Mouse (Mus musculus): ENCODE measurements around the gene Arrdc2. TPM values are rescaled to one million over a fixed set of nuclear protein-coding genes. Genes with fewer than 3 reads are reported as not detected.

Arrdc2 gene
- polyA plus RNA-seq, 1 experiment, result 73.8 TPM

- Histone ChIP-seq H3K36me3 (ENCODE audit: control insufficient read depth, insufficient read depth, low read length) (peaks cover 16% of the 10 kb centered on the region), H3K27me3 (ENCODE audit: control insufficient read depth, insufficient read depth, low read length) (no peaks in the 10 kb centered on the region), H3K4me1 (ENCODE audit: control insufficient read depth, insufficient read depth, insufficient read length) (peaks cover 14% of the 10 kb centered on the region; the same call in 1 of the 2 replicates), H3K27ac (ENCODE audit: insufficient read depth, low read length) (peak overlapping the region; percentile 85), H3K4me3 (ENCODE audit: extremely low read depth, insufficient read depth, insufficient read length) (peak overlapping the region; percentile 22; the same call in 1 of the 2 replicates)
- WGBS, result 53% methylated on average over 15 of the region's 15 CpGs
- no peak for TF ChIP-seq POLR2A (IDR thresholded peaks at IDR 0.05; ENCODE audit: low read depth, low read length)
- no peak for TF ChIP-seq CTCF (IDR thresholded peaks at IDR 0.05; ENCODE audit: extremely low read depth, insufficient read depth, insufficient read length, insufficient replicate concordance)
- DNase-seq (ENCODE audit: low read depth in 1 of 2, low spot score in 2 of 2), result no peak
Measured at GRCm38 (mm10) chr8:70833520-70833919, 6.0 kb downstream of the Arrdc2 start.

- 17% methylated on average over 9 of the region's 9 CpGs for WGBS
- Histone ChIP-seq H3K27me3 (ENCODE audit: control insufficient read depth, insufficient read depth, low read length) (no peaks in the 10 kb centered on the region), H3K4me3 (ENCODE audit: extremely low read depth, insufficient read depth, insufficient read length) (peak overlapping the region; percentile 22; the same call in 1 of the 2 replicates), H3K36me3 (ENCODE audit: control insufficient read depth, insufficient read depth, low read length) (peaks cover 16% of the 10 kb centered on the region), H3K4me1 (ENCODE audit: control insufficient read depth, insufficient read depth, insufficient read length) (peaks cover 14% of the 10 kb centered on the region; the same call in 1 of the 2 replicates), H3K27ac (ENCODE audit: insufficient read depth, low read length) (peak overlapping the region; percentile 85)
- no peak for DNase-seq (ENCODE audit: low read depth in 1 of 2, low spot score in 2 of 2)
- TF ChIP-seq CTCF (IDR thresholded peaks at IDR 0.05; ENCODE audit: extremely low read depth, insufficient read depth, insufficient read length, insufficient replicate concordance) (no peak), POLR2A (IDR thresholded peaks at IDR 0.05; ENCODE audit: low read depth, low read length) (no peak)
Measured at GRCm38 (mm10) chr8:70833018-70833482, 6.5 kb downstream of the Arrdc2 start.

GRCm38 (mm10) chr8:70832371-70832770 is 7.1 kb downstream of the Arrdc2 start:
- TF ChIP-seq CTCF (IDR thresholded peaks at IDR 0.05; ENCODE audit: extremely low read depth, insufficient read depth, insufficient read length, insufficient replicate concordance), result no peak
- TF ChIP-seq POLR2A (IDR thresholded peaks at IDR 0.05; ENCODE audit: low read depth, low read length), result no peak
- Histone ChIP-seq H3K27ac (ENCODE audit: insufficient read depth, low read length) (peak overlapping the region; percentile 85; the same call in 1 of the 2 replicates), H3K27me3 (ENCODE audit: control insufficient read depth, insufficient read depth, low read length) (no peaks in the 10 kb centered on the region), H3K4me3 (ENCODE audit: extremely low read depth, insufficient read depth, insufficient read length) (no peak overlapping the region), H3K36me3 (ENCODE audit: control insufficient read depth, insufficient read depth, low read length) (peaks cover 16% of the 10 kb centered on the region), H3K4me1 (ENCODE audit: control insufficient read depth, insufficient read depth, insufficient read length) (peaks cover 14% of the 10 kb centered on the region; the same call in 1 of the 2 replicates)
- DNase-seq (ENCODE audit: low read depth in 1 of 2, low spot score in 2 of 2), result no peak
- WGBS, result 84% methylated on average over 11 of the region's 11 CpGs

- H3K4me3 ChIP-seq (ENCODE audit: extremely low read depth, insufficient read depth, insufficient read length), result no peak overlapping the region
- no peak overlapping the region for H3K27ac ChIP-seq (ENCODE audit: insufficient read depth, low read length)
- peaks cover 9% of the 10 kb centered on the region for H3K36me3 ChIP-seq (ENCODE audit: control insufficient read depth, insufficient read depth, low read length)
- no peaks in the 10 kb centered on the region for H3K27me3 ChIP-seq (ENCODE audit: control insufficient read depth, insufficient read depth, low read length)
- TF ChIP-seq CTCF (IDR thresholded peaks at IDR 0.05; ENCODE audit: extremely low read depth, insufficient read depth, insufficient read length, insufficient replicate concordance) (no peak), POLR2A (IDR thresholded peaks at IDR 0.05; ENCODE audit: low read depth, low read length) (no peak)
- WGBS, result 95% methylated on average over 8 of the region's 8 CpGs
- no peak for DNase-seq (ENCODE audit: low read depth in 1 of 2, low spot score in 2 of 2)
- H3K4me1 ChIP-seq (ENCODE audit: control insufficient read depth, insufficient read depth, insufficient read length), result peaks cover 14% of the 10 kb centered on the region; the same call in 1 of the 2 replicates
Measured at GRCm38 (mm10) chr8:70831517-70831916, 8.0 kb downstream of the Arrdc2 start.

- DNase-seq (ENCODE audit: low read depth in 1 of 2, low spot score in 2 of 2), result no peak
- no peak for TF ChIP-seq POLR2A (IDR thresholded peaks at IDR 0.05; ENCODE audit: low read depth, low read length)
- no peak for TF ChIP-seq CTCF (IDR thresholded peaks at IDR 0.05; ENCODE audit: extremely low read depth, insufficient read depth, insufficient read length, insufficient replicate concordance)
- H3K4me3 ChIP-seq (ENCODE audit: extremely low read depth, insufficient read depth, insufficient read length), result no peak overlapping the region
- no peak overlapping the region for H3K27ac ChIP-seq (ENCODE audit: insufficient read depth, low read length)
- 89% methylated on average over 1 of the region's 1 CpGs for WGBS
- no peaks in the 10 kb centered on the region for H3K27me3 ChIP-seq (ENCODE audit: control insufficient read depth, insufficient read depth, low read length)
- no peaks in the 10 kb centered on the region for H3K36me3 ChIP-seq (ENCODE audit: control insufficient read depth, insufficient read depth, low read length)
- peaks cover 1% of the 10 kb centered on the region; the same call in 1 of the 2 replicates for H3K4me1 ChIP-seq (ENCODE audit: control insufficient read depth, insufficient read depth, insufficient read length)
Measured at GRCm38 (mm10) chr8:70827796-70828195, 11.7 kb downstream of the Arrdc2 start.

GRCm38 (mm10) chr8:70827010-70827409 is 12.5 kb downstream of the Arrdc2 start:
- H3K36me3 ChIP-seq (ENCODE audit: control insufficient read depth, insufficient read depth, low read length), result no peaks in the 10 kb centered on the region
- DNase-seq (ENCODE audit: low read depth in 1 of 2, low spot score in 2 of 2), result no peak
- no peak overlapping the region for H3K4me3 ChIP-seq (ENCODE audit: extremely low read depth, insufficient read depth, insufficient read length)
- H3K4me1 ChIP-seq (ENCODE audit: control insufficient read depth, insufficient read depth, insufficient read length), result no peaks in the 10 kb centered on the region
- WGBS, result 95% methylated on average over 2 of the region's 2 CpGs
- no peak for TF ChIP-seq POLR2A (IDR thresholded peaks at IDR 0.05; ENCODE audit: low read depth, low read length)
- no peak for TF ChIP-seq CTCF (IDR thresholded peaks at IDR 0.05; ENCODE audit: extremely low read depth, insufficient read depth, insufficient read length, insufficient replicate concordance)
- H3K27ac ChIP-seq (ENCODE audit: insufficient read depth, low read length), result no peak overlapping the region
- no peaks in the 10 kb centered on the region for H3K27me3 ChIP-seq (ENCODE audit: control insufficient read depth, insufficient read depth, low read length)

- Histone ChIP-seq H3K27me3 (ENCODE audit: control insufficient read depth, insufficient read depth, low read length) (no peaks in the 10 kb centered on the region), H3K4me3 (ENCODE audit: extremely low read depth, insufficient read depth, insufficient read length) (no peak overlapping the region), H3K36me3 (ENCODE audit: control insufficient read depth, insufficient read depth, low read length) (no peaks in the 10 kb centered on the region), H3K4me1 (ENCODE audit: control insufficient read depth, insufficient read depth, insufficient read length) (no peaks in the 10 kb centered on the region), H3K27ac (ENCODE audit: insufficient read depth, low read length) (no peak overlapping the region)
- TF ChIP-seq CTCF (IDR thresholded peaks at IDR 0.05; ENCODE audit: extremely low read depth, insufficient read depth, insufficient read length, insufficient replicate concordance), result no peak
- TF ChIP-seq POLR2A (IDR thresholded peaks at IDR 0.05; ENCODE audit: low read depth, low read length), result no peak
- no peak for DNase-seq (ENCODE audit: low read depth in 1 of 2, low spot score in 2 of 2)
- 85% methylated on average over 8 of the region's 8 CpGs for WGBS
Measured at GRCm38 (mm10) chr8:70825816-70826215, 13.7 kb downstream of the Arrdc2 start.
